Mouse (Mus musculus) midbrain, embryonic 10.5 days (tissue): ENCODE measurements at regions not wholly inside any gene's neighbourhood (a gene's known extent, or its start where the extent isn't known, plus 50 kb on each side); places are given as distances from the start of the nearest gene placed in this dataset.
"Not testable (repeated sequence)": the region's sequence is repeated elsewhere in the genome, so short reads cannot be mapped to it uniquely, and the experiment has no call there.

Experiments used
- DNase-seq: peaks from one replicate; pipeline ENCODE4 v3.0.0-alpha.2; 2017; ENCODE audit warnings: low spot score
- H3K27ac ChIP-seq: fragments of 300-500 bp; sonication (generic); replicated peaks from 2 replicates; pipeline ENCODE4 v1.5.1; 2016; ENCODE audit warnings: mild to moderate bottlenecking
- H3K27me3 ChIP-seq: fragments of 300-500 bp; sonication (generic); 2 replicates; pipeline ENCODE4 v1.6.1; 2016; ENCODE audit warnings: low read depth, mild to moderate bottlenecking; ENCODE audit not compliant: poor library complexity, severe bottlenecking
- H3K36me3 ChIP-seq: fragments of 300-500 bp; sonication (generic); 2 replicates; pipeline ENCODE4 v1.6.1; 2016; ENCODE audit warnings: mild to moderate bottlenecking, moderate library complexity
- H3K4me1 ChIP-seq: fragments of 300-500 bp; sonication (generic); 2 replicates; pipeline ENCODE4 v1.6.1; 2016
- H3K4me3 ChIP-seq: fragments of 300-500 bp; sonication (generic); 2 replicates; pipeline ENCODE4 v1.5.1; 2016; ENCODE audit warnings: mild to moderate bottlenecking, moderate library complexity
- H3K9me3 ChIP-seq: fragments of 300-500 bp; sonication (generic); replicated peaks from 2 replicates; pipeline ENCODE4 v1.6.1; 2016; ENCODE audit warnings: mild to moderate bottlenecking
- WGBS: fragments of 180-500 bp; shearing (Covaris S2); methylation state at CpG from one replicate; pipeline ENCODE4 v1.1.7; 2016; 5-methylcytosine and 5-hydroxymethylcytosine counted together

GRCm38 (mm10) chr9:4234796-4235195 is 74.5 kb downstream of the Aasdhppt start:
- Histone ChIP-seq H3K9me3 (no peaks in the 10 kb centered on the region), H3K4me3 (no peak overlapping the region), H3K36me3 (no peaks in the 10 kb centered on the region), H3K4me1 (no peaks in the 10 kb centered on the region), H3K27ac (no peak overlapping the region), H3K27me3 (no peaks in the 10 kb centered on the region)
- 68% methylated on average over 6 of the region's 6 CpGs for WGBS
- DNase-seq: no peak

- not testable (repeated sequence) for H3K4me3 ChIP-seq, H3K9me3 ChIP-seq, H3K27ac ChIP-seq, H3K4me1 ChIP-seq, H3K36me3 ChIP-seq, DNase-seq, H3K27me3 ChIP-seq
- 71% methylated on average over 1 of the region's 1 CpGs for WGBS
These were observed 94.7 kb downstream of the Aasdhppt start for GRCm38 (mm10) chr9:4214571-4214970.

GRCm38 (mm10) chr9:4209987-4210476 is 99.2 kb downstream of the Aasdhppt start:
- WGBS: 85% methylated on average over 4 of the region's 4 CpGs
- H3K4me1 ChIP-seq: no peaks in the 10 kb centered on the region
- H3K27ac ChIP-seq: no peak overlapping the region
- DNase-seq: peak; percentile 19
- H3K9me3 ChIP-seq: 0 out of 2 replicates have a peak, but pooled peaks cover 2% of the 10 kb centered on the region
- H3K27me3 ChIP-seq: no peaks in the 10 kb centered on the region
- no peak overlapping the region for H3K4me3 ChIP-seq
- no peaks in the 10 kb centered on the region for H3K36me3 ChIP-seq

- DNase-seq, H3K27me3 ChIP-seq, H3K9me3 ChIP-seq, H3K27ac ChIP-seq, H3K4me1 ChIP-seq, H3K36me3 ChIP-seq, H3K4me3 ChIP-seq: not testable (repeated sequence)
- WGBS: 87% methylated on average over 4 of the region's 4 CpGs
These were observed 116.5 kb downstream of the Aasdhppt start for GRCm38 (mm10) chr9:4192737-4193136.

- not testable (repeated sequence) for H3K36me3 ChIP-seq, H3K4me1 ChIP-seq, H3K27ac ChIP-seq, H3K27me3 ChIP-seq, H3K9me3 ChIP-seq, DNase-seq, H3K4me3 ChIP-seq
- WGBS: 86% methylated on average over 12 of the region's 12 CpGs
These were observed 153.3 kb downstream of the Aasdhppt start for GRCm38 (mm10) chr9:4156011-4156410.

GRCm38 (mm10) chr9:4138829-4139228 is 170.4 kb downstream of the Aasdhppt start:
- not testable (repeated sequence) for H3K4me3 ChIP-seq, DNase-seq

GRCm38 (mm10) chr9:4092518-4092917 is 216.8 kb downstream of the Aasdhppt start:
- 93% methylated on average over 3 of the region's 3 CpGs for WGBS
- H3K36me3 ChIP-seq: no peaks in the 10 kb centered on the region
- H3K27me3 ChIP-seq: no peaks in the 10 kb centered on the region
- H3K27ac ChIP-seq: no peak overlapping the region
- no peaks in the 10 kb centered on the region for H3K9me3 ChIP-seq
- no peaks in the 10 kb centered on the region for H3K4me1 ChIP-seq
- DNase-seq: no peak
- no peak overlapping the region for H3K4me3 ChIP-seq

More at GRCm38 (mm10) chr9:4138829-4139228, 170.4 kb downstream of the Aasdhppt start:
- WGBS: 55% methylated on average over 15 of the region's 15 CpGs
- not testable (repeated sequence) for H3K27ac ChIP-seq, H3K4me1 ChIP-seq, H3K9me3 ChIP-seq, H3K27me3 ChIP-seq, H3K36me3 ChIP-seq

GRCm38 (mm10) chr9:4082668-4083067 is 226.6 kb downstream of the Aasdhppt start:
- H3K27ac ChIP-seq, DNase-seq, H3K4me3 ChIP-seq, H3K4me1 ChIP-seq, H3K36me3 ChIP-seq, H3K9me3 ChIP-seq, H3K27me3 ChIP-seq: not testable (repeated sequence)
- WGBS: 55% methylated on average over 4 of the region's 4 CpGs

GRCm38 (mm10) chr9:4061037-4061436 is 248.2 kb downstream of the Aasdhppt start:
- no peak overlapping the region for H3K4me3 ChIP-seq
- DNase-seq: no peak
- H3K27ac ChIP-seq: no peak overlapping the region

GRCm38 (mm10) chr9:4048749-4049148 is 260.5 kb downstream of the Aasdhppt start:
- no peak overlapping the region for H3K4me3 ChIP-seq
- no peak overlapping the region for H3K27ac ChIP-seq
- no peak for DNase-seq
- H3K27me3 ChIP-seq: no peaks in the 10 kb centered on the region
- no peaks in the 10 kb centered on the region for H3K36me3 ChIP-seq
- no peaks in the 10 kb centered on the region for H3K9me3 ChIP-seq
- no peaks in the 10 kb centered on the region for H3K4me1 ChIP-seq

More at GRCm38 (mm10) chr9:4061037-4061436, 248.2 kb downstream of the Aasdhppt start:
- Histone ChIP-seq H3K27me3 (no peaks in the 10 kb centered on the region), H3K9me3 (no peaks in the 10 kb centered on the region), H3K4me1 (no peaks in the 10 kb centered on the region), H3K36me3 (no peaks in the 10 kb centered on the region)

- H3K9me3 ChIP-seq, H3K36me3 ChIP-seq, H3K4me1 ChIP-seq, H3K4me3 ChIP-seq, DNase-seq, H3K27me3 ChIP-seq, H3K27ac ChIP-seq: not testable (repeated sequence)
- 15% methylated on average over 1 of the region's 1 CpGs for WGBS
These were observed 261.6 kb downstream of the Aasdhppt start for GRCm38 (mm10) chr9:4047654-4048053.

GRCm38 (mm10) chr9:4040871-4041665 is 268.2 kb downstream of the Aasdhppt start:
- H3K4me3 ChIP-seq: no peak overlapping the region
- no peaks in the 10 kb centered on the region for H3K4me1 ChIP-seq
- no peaks in the 10 kb centered on the region for H3K27me3 ChIP-seq
- no peak overlapping the region for H3K27ac ChIP-seq
- 93% methylated on average over 1 of the region's 1 CpGs for WGBS
- no peaks in the 10 kb centered on the region for H3K36me3 ChIP-seq
- no peak for DNase-seq
- H3K9me3 ChIP-seq: no peaks in the 10 kb centered on the region

- DNase-seq, H3K27me3 ChIP-seq, H3K9me3 ChIP-seq, H3K4me1 ChIP-seq, H3K36me3 ChIP-seq, H3K4me3 ChIP-seq, H3K27ac ChIP-seq: not testable (repeated sequence)
- whole genome bisulfite sequencing: 88% methylated on average over 3 of the region's 3 CpGs
These were observed 282.1 kb downstream of the Aasdhppt start for GRCm38 (mm10) chr9:4027181-4027580.
